Mouse (Mus musculus) testis, adult 2 months (tissue): Measurements from ENCODE around the gene Amn1.

Experiments
- CTCF ChIP-seq: fragments of 200-500 bp; IDR thresholded peaks from 2 replicates; pipeline ENCODE4 v1.5.1; 2012; ENCODE audit warnings: low read depth, mild to moderate bottlenecking, inconsistent platforms, low read length, moderate library complexity; ENCODE audit not compliant: control insufficient read depth, insufficient read depth, insufficient replicate concordance
- POLR2A ChIP-seq: fragments of 200-500 bp; IDR thresholded peaks from 2 replicates; pipeline ENCODE4 v1.6.1; 2012; ENCODE audit warnings: low read depth, mild to moderate bottlenecking, inconsistent platforms, low read length, moderate library complexity; ENCODE audit not compliant: control insufficient read depth

GRCm38 (mm10) chr6:149153473-149154115 is 34.9 kb downstream of the Amn1 start:
- TF ChIP-seq POLR2A (no peak), CTCF (no peak)
